Mouse (Mus musculus): ENCODE measurements at regions not wholly inside any gene's neighbourhood (a gene's known extent, or its start where the extent isn't known, plus 50 kb on each side); places are given as distances from the start of the nearest gene placed in this dataset.

DNA sequence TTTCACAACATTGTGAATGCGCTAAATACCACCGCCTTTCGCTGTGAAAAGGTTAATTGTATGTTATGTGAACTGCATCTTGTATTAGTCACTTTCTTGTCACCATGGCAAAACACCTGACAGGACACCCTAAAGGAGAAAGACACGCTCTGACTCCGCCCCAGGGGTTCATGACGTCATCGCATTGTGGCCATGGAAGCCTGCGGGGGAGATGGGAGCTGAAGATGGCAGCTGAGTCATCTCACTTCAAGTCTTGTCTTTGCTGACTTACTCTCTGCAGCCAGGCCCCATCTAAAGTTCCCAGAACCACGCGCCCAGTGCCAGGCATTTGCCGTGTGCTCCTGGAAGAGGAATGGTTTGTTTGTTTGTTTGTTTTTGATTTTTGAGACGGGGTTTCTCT, 57.5 kb upstream of the Ppp2r5c start:
- no peak for DNase-seq

DNA sequence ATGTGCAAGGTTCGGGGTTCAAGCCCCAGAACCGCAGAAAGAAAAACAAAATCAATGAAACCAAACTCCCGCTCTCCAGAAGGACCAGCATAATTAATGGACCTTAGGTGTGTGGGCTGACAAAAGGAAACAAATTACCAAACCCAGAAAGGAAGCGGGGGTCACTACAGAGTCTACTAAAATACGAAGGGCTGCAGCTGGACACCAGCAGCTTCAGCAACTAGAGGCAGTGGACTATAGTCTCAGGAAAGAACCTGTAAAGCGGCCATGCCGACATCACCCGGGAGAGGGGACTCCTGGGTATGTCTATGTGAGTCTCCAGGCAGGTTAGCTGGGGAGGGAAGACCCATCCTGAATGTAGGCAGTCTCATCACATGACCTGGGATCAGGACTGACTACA, 55.5 kb upstream of the Ppp2r5c start:
- DNase-seq: no peak

DNA sequence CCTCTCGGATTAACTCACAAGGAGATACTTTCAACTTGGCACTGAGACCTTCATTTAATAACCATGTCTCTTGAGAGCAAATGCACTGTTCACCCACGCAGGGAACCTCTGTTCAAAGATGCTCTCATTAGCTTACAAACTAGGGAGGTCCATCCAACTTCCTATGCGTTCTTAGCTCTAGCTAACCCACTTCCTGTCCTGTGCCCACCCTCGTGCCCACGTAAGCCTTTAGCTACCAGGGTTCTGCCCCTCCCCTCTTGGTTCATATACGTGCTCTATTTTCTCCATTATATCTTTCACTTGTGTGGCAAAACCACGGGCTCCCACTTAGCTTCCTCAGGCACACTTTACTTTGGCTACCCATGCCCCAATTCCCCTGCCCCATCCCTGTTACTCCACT, 53.4 kb upstream of the Ppp2r5c start:
- no peak for DNase-seq

All from lung, postnatal 4 days (tissue).